Mouse (Mus musculus) bone marrow macrophage, adult 2 months (primary cell): ENCODE measurements around the gene Aldh16a1. TPM values are rescaled to one million over a fixed set of nuclear protein-coding genes. Genes with fewer than 3 reads are reported as not detected.

Source experiments
- H3K27ac ChIP-seq: 2 replicates; pipeline ENCODE4 v1.5.1; 2012; ENCODE audit warnings: low read depth, low read length; ENCODE audit not compliant: insufficient read depth
- H3K4me1 ChIP-seq: 2 replicates; pipeline ENCODE4 v1.6.1; 2012; ENCODE audit warnings: low read length; ENCODE audit not compliant: control insufficient read depth, insufficient read depth
- H3K4me3 ChIP-seq: 2 replicates; pipeline ENCODE4 v1.5.1; 2012; ENCODE audit warnings: mild to moderate bottlenecking, low read length, moderate library complexity; ENCODE audit not compliant: insufficient read depth
- CTCF ChIP-seq: IDR thresholded peaks from 2 replicates; pipeline ENCODE4 v1.5.1; 2012; ENCODE audit warnings: low read depth, mild to moderate bottlenecking, low read length, moderate library complexity
- POLR2A ChIP-seq: IDR thresholded peaks from 2 replicates; pipeline ENCODE4 v1.6.1; 2012; ENCODE audit warnings: mild to moderate bottlenecking, low read depth, low read length, borderline replicate concordance
- polyA plus RNA-seq: library from polyadenylated mRNA; stranded (reverse); fragments of >200 nt; gene quantifications from 2 replicates; pipeline ENCODE4 v1.2.4, GENCODE M21; 2012; ENCODE audit not compliant: missing spikeins, insufficient read depth, insufficient read length

Aldh16a1 gene
- polyA plus RNA-seq, 1 experiment = 89.0 TPM

GRCm38 (mm10) chr7:45148534-45149098 lies 5.8 kb downstream of the Aldh16a1 start:
- H3K4me3 ChIP-seq = no peak overlapping the region
- TF ChIP-seq CTCF (no peak), POLR2A (no peak)
- peaks cover 15% of the 10 kb centered on the region for H3K4me1 ChIP-seq
- H3K27ac ChIP-seq = no peak overlapping the region

GRCm38 (mm10) chr7:45147899-45148298 lies 6.5 kb downstream of the Aldh16a1 start:
- H3K4me3 ChIP-seq = no peak overlapping the region
- H3K4me1 ChIP-seq = peaks cover 15% of the 10 kb centered on the region
- no peak overlapping the region for H3K27ac ChIP-seq
- TF ChIP-seq CTCF (no peak), POLR2A (no peak)

GRCm38 (mm10) chr7:45147267-45147666 lies 7.1 kb downstream of the Aldh16a1 start:
- TF ChIP-seq CTCF (no peak), POLR2A (no peak)
- H3K4me1 ChIP-seq = peaks cover 15% of the 10 kb centered on the region
- no peak overlapping the region for H3K4me3 ChIP-seq
- no peak overlapping the region for H3K27ac ChIP-seq

- H3K4me1 ChIP-seq = peaks cover 13% of the 10 kb centered on the region
- H3K4me3 ChIP-seq = no peak overlapping the region
- no peak overlapping the region for H3K27ac ChIP-seq
- TF ChIP-seq POLR2A (no peak), CTCF (no peak)
These were observed 8.9 kb downstream of the Aldh16a1 start for GRCm38 (mm10) chr7:45145460-45145859.

- Histone ChIP-seq H3K4me1 (peaks cover 8% of the 10 kb centered on the region), H3K27ac (no peak overlapping the region), H3K4me3 (no peak overlapping the region)
- TF ChIP-seq CTCF (no peak), POLR2A (no peak)
These were observed 9.8 kb downstream of the Aldh16a1 start for GRCm38 (mm10) chr7:45144368-45145174.

- TF ChIP-seq CTCF (no peak), POLR2A (no peak)
These were observed 12.5 kb downstream of the Aldh16a1 start for GRCm38 (mm10) chr7:45141914-45142313.

GRCm38 (mm10) chr7:45141319-45141718 lies 13.1 kb downstream of the Aldh16a1 start:
- Histone ChIP-seq H3K27ac (no peak overlapping the region), H3K4me1 (peaks cover 8% of the 10 kb centered on the region), H3K4me3 (no peak overlapping the region)
- TF ChIP-seq CTCF (no peak), POLR2A (no peak)

More at GRCm38 (mm10) chr7:45141914-45142313, 12.5 kb downstream of the Aldh16a1 start:
- H3K4me3 ChIP-seq = no peak overlapping the region
- H3K4me1 ChIP-seq = peaks cover 8% of the 10 kb centered on the region
- H3K27ac ChIP-seq = no peak overlapping the region

GRCm38 (mm10) chr7:45139904-45140723 lies 14.3 kb downstream of the Aldh16a1 start:
- Histone ChIP-seq H3K4me3 (no peak overlapping the region), H3K27ac (no peak overlapping the region), H3K4me1 (peaks cover 8% of the 10 kb centered on the region)
- TF ChIP-seq CTCF (no peak), POLR2A (no peak)

GRCm38 (mm10) chr7:45138403-45138802 lies 16.0 kb downstream of the Aldh16a1 start:
- Histone ChIP-seq H3K4me1 (peaks cover 8% of the 10 kb centered on the region), H3K27ac (no peak overlapping the region), H3K4me3 (no peak overlapping the region)
- TF ChIP-seq CTCF (no peak), POLR2A (no peak)
